Comparison of ENCODE assay signal across 7 mouse cellular contexts in the genomic region with DNA sequence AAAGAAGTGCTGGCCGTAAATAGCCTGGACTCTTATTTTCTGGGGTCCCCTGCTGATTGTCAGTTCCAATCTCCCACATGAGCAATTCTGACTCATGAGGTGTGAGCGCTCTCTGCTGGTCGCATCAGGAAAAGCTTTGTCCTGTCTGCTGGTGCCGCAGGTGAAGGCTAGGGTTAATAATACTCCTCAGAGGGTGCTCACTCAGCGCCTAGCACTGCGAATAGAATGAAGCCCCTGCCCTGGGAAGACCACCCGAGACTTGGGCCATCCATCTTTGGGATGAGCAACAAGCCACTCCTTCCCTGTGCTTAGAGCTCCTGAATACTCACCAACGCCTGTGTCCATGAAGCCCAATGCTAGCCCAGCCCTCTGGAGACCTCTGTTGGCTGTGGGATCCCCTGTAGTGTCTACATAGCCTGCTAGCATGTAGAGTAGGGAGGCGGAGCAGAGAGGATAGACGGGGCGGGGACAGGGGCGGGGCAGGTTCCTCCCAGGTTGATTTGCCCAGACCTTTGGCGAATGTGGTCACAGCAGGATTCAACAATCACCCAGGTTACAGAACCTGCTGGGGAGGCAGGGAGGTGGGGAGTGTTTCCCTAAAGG. TPM values are rescaled to one million over a fixed set of nuclear protein-coding genes. Genes with fewer than 3 reads are reported as not detected.
DNase-seq lines count a peak whose midpoint lies in the region; ATAC-seq and TF ChIP-seq lines count a peak whose summit lies in the region.

No protein-coding gene starts in this region.

- H3K4me3 ChIP-seq in G1E (ENCODE audit: low read depth, low read length) = no peak overlapping the region; the same call in 1 of the 2 replicates

- no peaks in the 10 kb centered on the region for H3K27me3 ChIP-seq in G1E (ENCODE audit: insufficient read depth, low read length)

- H3K9me3 ChIP-seq in G1E (replicated peaks) = peaks cover 10% of the 10 kb centered on the region

- peak; percentile 78 for DNase-seq in G1E (ENCODE audit: low spot score)
- peak; percentile 85 for DNase-seq in brain, adult 2 months (ENCODE audit: low read depth, low spot score)
- DNase-seq in heart, postnatal 10 days = peak; percentile 83 to 87
- peak; percentile 89 to 90 for DNase-seq in kidney, postnatal 4 days
- peak; percentile 85 for DNase-seq in lung, postnatal 14 days
- peak; percentile 80 to 85 for DNase-seq in right cerebral cortex, adult 2 months (ENCODE audit: low spot score in 2 of 2)

- H3K36me3 ChIP-seq in G1E (replicated peaks) = peaks cover 78% of the 10 kb centered on the region

- peak; percentile 58 for ATAC-seq in G1E (ENCODE audit: extremely low read depth, insufficient number of reproducible peaks, low FRiP score, poor library complexity, severe bottlenecking)
- peak; percentile 81 for ATAC-seq in erythroblast, adult 5-6 weeks (replicated peaks; ENCODE audit: low FRiP score, poor library complexity, severe bottlenecking)

- intact Hi-C loops in heart, postnatal 10 days (cut with DNase I) = loop anchor here (1.0 kb wide), 1 partner anchor 27 kb away; no protein-coding TSS in a partner anchor

- TF ChIP-seq CTCF in G1E (IDR thresholded peaks at IDR 0.05; ENCODE audit: low read depth, low read length) = peak; percentile 63; the same call in 1 of the 2 replicates

- peaks cover 29% of the 10 kb centered on the region for H3K4me1 ChIP-seq in G1E (ENCODE audit: insufficient read depth, low read depth, low read length)

RNA-seq across cellular contexts. Expression of gene Mnt, which starts 17.3 kb away (rescaled TPM):
- 19.6 and 28.1 TPM in 2 replicates for total RNA-seq in G1E (2014; fragmentation: Nextera tagmentation)
- 3.0 and 4.6 TPM in 2 replicates for total RNA-seq in G1E (2017)
- polyA plus RNA-seq in G1E (2012) = 117 and 145 TPM in 2 replicates
- 1.3 and 2.1 TPM in 2 replicates for total RNA-seq in erythroblast, adult 5-6 weeks (2015; ENCODE audit: low replicate concordance)
- 0.68 and 2.1 TPM in 2 replicates for total RNA-seq in erythroblast, adult 5-6 weeks (2017; ENCODE audit: low replicate concordance)
- 10 to 100 TPM; 12.1 to 14.6 TPM for total RNA-seq in heart, postnatal 10 days (2021)

RNA-seq across cellular contexts. Expression of gene Sgsm2, which starts 48.8 kb away (rescaled TPM):
- total RNA-seq in G1E (2014; fragmentation: Nextera tagmentation) = 7.4 and 9.7 TPM in 2 replicates
- 4.7 and 5.2 TPM in 2 replicates for total RNA-seq in G1E (2017)
- 10.3 and 10.5 TPM in 2 replicates for polyA plus RNA-seq in G1E (2012)
- total RNA-seq in erythroblast, adult 5-6 weeks (2015; ENCODE audit: low replicate concordance) = 0.96 TPM in 1 of 2 replicates, not detected in the other
- 0.14 and 0.43 TPM in 2 replicates for total RNA-seq in erythroblast, adult 5-6 weeks (2017; ENCODE audit: low replicate concordance)
- 10 to 100 TPM; 12.2 to 12.9 TPM for total RNA-seq in heart, postnatal 10 days (2021)

RNA-seq across cellular contexts. Expression of gene Tsr1, which starts 49.9 kb away (rescaled TPM):
- total RNA-seq in G1E (2014; fragmentation: Nextera tagmentation) (41.2 and 58.1 TPM in 2 replicates), G1E (2017) (72.5 and 74.6 TPM in 2 replicates)
- 34.5 and 38.4 TPM in 2 replicates for polyA plus RNA-seq in G1E (2012)
- total RNA-seq in erythroblast, adult 5-6 weeks (2015; ENCODE audit: low replicate concordance) = 8.8 and 10.0 TPM in 2 replicates
- 9.5 and 13.9 TPM in 2 replicates for total RNA-seq in erythroblast, adult 5-6 weeks (2017; ENCODE audit: low replicate concordance)
- 10 to 100 TPM; 17.1 to 20.1 TPM for total RNA-seq in heart, postnatal 10 days (2021)
